Mouse (Mus musculus): ENCODE measurements around the gene Folr1.

Gene Folr1

GRCm38 (mm10) chr7:101870629-101871028 lies at the start of gene Folr1:
Gene Folr1 (minus strand): TSS chr7:101870788.
- no peak for DNase-seq (ENCODE audit: low spot score in 2 of 2)

GRCm38 (mm10) chr7:101918071-101918470 lies 47.5 kb upstream of the Folr1 start:
- DNase-seq (ENCODE audit: low spot score in 2 of 2) = peak; percentile 39 to 57

- no peak for DNase-seq (ENCODE audit: low spot score in 2 of 2)
These were observed 41.4 kb upstream of the Folr1 start for GRCm38 (mm10) chr7:101911982-101912381.

GRCm38 (mm10) chr7:101910138-101910537 lies 39.5 kb upstream of the Folr1 start:
- no peak for DNase-seq (ENCODE audit: low spot score in 2 of 2)

GRCm38 (mm10) chr7:101908367-101908766 lies 37.8 kb upstream of the Folr1 start:
- DNase-seq (ENCODE audit: low spot score in 2 of 2) = no peak

- DNase-seq (ENCODE audit: low spot score in 2 of 2) = no peak
These were observed 36.1 kb upstream of the Folr1 start for GRCm38 (mm10) chr7:101906696-101907095.

GRCm38 (mm10) chr7:101906287-101906681 lies 35.7 kb upstream of the Folr1 start, which contains the start of gene Tomt:
Gene Tomt (minus strand): TSS chr7:101906359.
- DNase-seq (ENCODE audit: low spot score in 2 of 2) = no peak

GRCm38 (mm10) chr7:101905561-101906286 lies 35.1 kb upstream of the Folr1 start, which contains the start of gene Lamtor1:
Gene Lamtor1 (plus strand): TSS chr7:101905904.
- peak; percentile 99 for DNase-seq (ENCODE audit: low spot score in 2 of 2)

GRCm38 (mm10) chr7:101902846-101903245 lies 32.3 kb upstream of the Folr1 start:
- DNase-seq (ENCODE audit: low spot score in 2 of 2) = no peak

- DNase-seq (ENCODE audit: low spot score in 2 of 2) = no peak
These were observed 31.4 kb upstream of the Folr1 start for GRCm38 (mm10) chr7:101901969-101902368.

GRCm38 (mm10) chr7:101900331-101901097 lies 29.9 kb upstream of the Folr1 start:
- no peak for DNase-seq (ENCODE audit: low spot score in 2 of 2)

- DNase-seq (ENCODE audit: low spot score in 2 of 2) = peak; percentile 92 to 95
These were observed 25.8 kb upstream of the Folr1 start for GRCm38 (mm10) chr7:101896104-101897066.

- DNase-seq (ENCODE audit: low spot score in 2 of 2) = no peak
These were observed 25.1 kb upstream of the Folr1 start for GRCm38 (mm10) chr7:101895695-101896094.

- DNase-seq (ENCODE audit: low spot score in 2 of 2) = no peak
These were observed 17.9 kb upstream of the Folr1 start for GRCm38 (mm10) chr7:101888460-101888859.

- no peak for DNase-seq (ENCODE audit: low spot score in 2 of 2)
These were observed 15.7 kb upstream of the Folr1 start for GRCm38 (mm10) chr7:101886274-101886673.

- no peak for DNase-seq (ENCODE audit: low spot score in 2 of 2)
These were observed 13.6 kb upstream of the Folr1 start for GRCm38 (mm10) chr7:101884160-101884559.

GRCm38 (mm10) chr7:101882413-101883154 lies 12.0 kb upstream of the Folr1 start:
- DNase-seq (ENCODE audit: low spot score in 2 of 2) = no peak

GRCm38 (mm10) chr7:101880855-101881254 lies 10.3 kb upstream of the Folr1 start:
- no peak for DNase-seq (ENCODE audit: low spot score in 2 of 2)

- DNase-seq (ENCODE audit: low spot score in 2 of 2) = no peak
These were observed 5.4 kb upstream of the Folr1 start for GRCm38 (mm10) chr7:101875978-101876377.

- DNase-seq (ENCODE audit: low spot score in 2 of 2) = no peak
These were observed 708 bp upstream of the Folr1 start for GRCm38 (mm10) chr7:101871296-101871695.

- no peak for DNase-seq (ENCODE audit: low spot score in 2 of 2)
These were observed 1.5 kb downstream of the Folr1 start for GRCm38 (mm10) chr7:101869163-101869500.
